Mouse (Mus musculus) liver (tissue): Measurements from ENCODE around the gene Efcab11.
A peak's percentile ranks its signal among the peaks of the same experiment; 100 is the strongest.

Experiments used
- DNase-seq: peaks from one replicate; pipeline ENCODE4 v3.0.0-alpha.2; 2020; ENCODE audit warnings: mixed read lengths

Efcab11 gene

DNA sequence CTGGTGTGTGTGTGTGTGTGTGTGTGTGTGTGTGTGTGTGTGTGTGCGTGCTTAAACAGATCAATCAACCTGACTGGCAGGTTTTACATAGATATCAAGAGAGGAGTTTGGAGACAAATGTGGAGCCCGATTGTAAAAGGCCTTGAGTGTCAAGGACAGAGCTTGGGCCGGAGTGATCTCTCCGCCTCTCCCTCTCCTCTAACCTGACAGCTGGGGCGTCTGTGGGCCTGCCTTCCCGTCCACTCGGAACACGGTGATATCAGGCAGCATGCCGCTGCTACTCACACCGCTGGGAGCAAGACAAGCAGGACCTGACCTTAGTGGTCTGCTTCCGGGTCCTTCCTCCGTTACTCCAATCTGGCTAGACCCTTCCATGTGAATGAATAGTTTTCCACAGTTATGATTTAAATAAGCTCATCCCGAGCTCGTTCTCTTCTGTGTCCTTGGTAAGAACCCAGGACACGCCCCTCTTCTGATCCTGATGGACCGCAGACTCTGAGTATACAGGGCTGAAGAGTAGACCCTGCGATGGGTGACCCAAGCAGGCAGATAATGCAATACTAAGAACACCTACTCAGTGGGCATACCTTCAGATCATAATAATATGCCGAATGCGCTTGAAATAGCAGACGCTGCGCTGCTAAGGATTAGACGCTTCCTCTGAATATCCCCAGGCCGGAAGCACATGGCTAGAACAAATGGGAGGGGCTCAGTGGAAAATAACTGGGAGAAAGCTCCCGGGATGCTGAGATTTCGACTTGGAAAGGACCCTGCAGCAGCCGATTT is 214.1 kb downstream of the Efcab11 start:
- DNase-seq = no peak

DNA sequence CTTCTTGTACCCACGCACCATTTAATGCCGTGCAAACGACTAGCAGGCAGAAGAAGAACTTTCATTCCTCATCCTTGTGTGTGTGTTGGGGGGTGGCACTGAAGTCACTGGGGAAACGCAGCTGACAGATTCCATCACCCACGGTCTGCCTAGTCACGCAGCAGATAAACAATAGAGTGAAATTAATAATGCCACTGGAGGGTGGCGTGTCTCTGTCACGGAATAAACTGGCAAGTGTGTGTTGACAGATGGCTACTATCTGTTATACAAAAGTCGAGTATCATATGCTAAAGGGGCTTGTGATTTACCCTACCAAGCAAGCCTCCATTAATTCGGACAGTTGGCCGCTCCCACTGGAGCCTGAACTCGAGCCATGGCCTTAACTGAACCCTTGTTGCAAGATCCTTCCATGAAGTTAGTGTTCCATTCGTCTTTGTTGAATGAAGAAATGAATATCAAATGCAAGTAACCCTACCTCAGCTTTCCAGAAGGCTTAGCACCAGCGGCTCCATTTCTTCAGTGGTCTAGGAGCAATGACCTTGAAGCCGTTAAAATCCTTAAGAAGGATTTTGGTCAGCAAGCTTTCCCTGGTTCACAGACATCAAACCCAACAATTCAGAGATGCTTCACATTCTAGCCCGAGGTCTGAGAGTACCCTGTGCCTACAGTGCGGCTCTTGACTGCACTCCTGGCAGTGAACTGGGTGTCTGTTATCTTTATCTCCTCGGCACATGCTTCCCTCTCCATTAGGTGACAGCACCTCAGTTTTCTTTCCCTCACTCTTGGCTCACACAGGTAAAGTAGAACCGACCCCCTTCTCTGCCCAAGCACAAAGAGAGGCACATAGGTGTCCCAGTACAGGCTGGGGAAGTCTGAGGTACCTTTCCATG is 229.0 kb downstream of the Efcab11 start:
- DNase-seq = no peak

DNA sequence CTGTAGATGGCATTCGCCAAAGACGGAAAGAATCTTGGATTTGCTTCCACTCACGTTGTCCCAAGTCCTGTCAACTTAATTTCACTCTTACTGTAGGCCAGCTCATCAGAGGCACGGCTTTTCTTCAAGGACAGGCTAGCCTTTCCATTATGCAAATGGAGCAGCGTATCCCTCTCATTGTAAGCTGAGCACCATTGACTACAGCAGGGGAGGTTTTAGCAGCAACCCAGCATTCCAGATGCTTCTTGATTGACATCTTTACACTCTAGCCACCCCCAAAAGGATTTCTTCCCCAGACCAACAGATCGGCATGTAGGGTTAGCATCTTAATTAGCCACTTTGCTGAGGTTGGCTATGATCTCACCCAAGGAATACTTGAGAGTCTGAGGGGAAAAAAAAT is 231.8 kb downstream of the Efcab11 start:
- no peak for DNase-seq

DNA sequence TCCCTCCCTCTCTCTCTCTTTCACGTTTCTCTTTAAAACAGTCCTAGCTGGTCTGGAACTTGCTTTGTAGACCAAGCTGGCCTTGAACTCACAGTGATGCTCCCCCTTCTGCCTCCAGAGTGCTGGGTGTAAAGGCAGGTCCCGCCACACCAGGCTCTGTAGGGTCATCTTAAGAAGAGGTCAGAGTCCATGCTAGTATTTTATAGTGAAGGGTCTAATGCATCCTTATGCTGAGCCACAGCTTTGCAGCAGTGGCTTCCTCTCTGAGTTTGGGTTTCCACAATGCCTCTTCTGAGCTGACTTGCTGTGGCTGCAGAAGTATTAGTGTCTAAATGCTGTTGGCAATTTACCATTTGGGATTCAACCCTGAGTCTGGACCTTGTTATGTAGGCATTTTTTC is 234.5 kb downstream of the Efcab11 start:
- no peak for DNase-seq

DNA sequence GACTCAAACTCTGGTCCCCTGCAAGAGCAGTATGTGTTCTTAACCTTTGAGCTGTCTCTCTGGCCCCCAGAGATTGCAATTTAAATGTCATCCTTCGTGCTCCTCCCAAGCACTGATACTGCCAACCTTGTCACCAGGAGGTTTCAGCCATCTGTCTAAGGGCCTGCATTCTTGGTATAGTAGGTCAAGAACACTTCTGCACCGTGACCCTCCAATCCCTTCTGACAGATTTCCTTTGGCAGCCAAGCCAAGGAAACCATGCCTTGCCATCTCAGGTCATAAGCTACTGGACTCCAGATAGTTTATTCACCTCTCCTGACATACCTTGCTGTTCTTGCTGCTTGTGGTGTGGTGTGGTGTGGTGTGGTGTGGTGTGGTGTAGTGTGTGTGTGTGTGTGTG is 235.5 kb downstream of the Efcab11 start:
- DNase-seq = no peak

DNA sequence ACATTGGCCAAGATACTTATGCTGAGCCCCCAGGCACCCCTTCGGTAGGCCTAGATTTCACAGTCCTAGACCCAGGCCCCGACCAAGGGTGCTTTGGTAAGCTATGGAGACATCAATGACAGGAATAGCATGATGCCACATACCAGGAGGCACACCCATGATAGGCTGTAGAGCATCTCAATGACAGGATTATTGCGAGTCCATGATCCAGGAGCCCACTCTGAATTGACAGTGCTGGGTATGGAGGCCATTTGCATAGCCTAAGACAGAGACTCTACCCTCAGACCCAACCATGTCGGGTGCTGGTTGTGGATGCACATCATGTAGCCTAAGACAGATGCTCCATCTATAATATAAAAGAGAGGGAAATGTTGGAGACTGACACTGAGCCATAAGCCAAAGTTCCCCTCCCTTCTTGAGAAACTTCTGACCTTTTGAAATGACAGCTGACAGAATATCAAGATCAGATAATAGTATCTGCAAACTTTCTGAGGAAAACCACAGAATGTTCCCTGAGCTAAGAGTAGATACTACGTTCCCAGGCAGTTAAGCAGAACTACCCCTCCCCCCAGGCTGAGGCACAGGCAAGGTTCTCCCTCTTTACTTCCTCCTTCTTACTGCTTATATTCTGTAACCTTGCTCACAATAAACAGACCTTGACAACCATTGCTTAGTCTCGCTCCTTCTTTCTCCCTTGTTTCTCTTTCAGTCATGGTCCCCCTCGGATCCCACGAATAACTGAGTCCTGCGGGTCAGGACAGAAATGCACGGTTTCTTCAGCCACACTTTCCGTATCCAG is 237.5 kb downstream of the Efcab11 start:
- DNase-seq = peak; percentile 33

DNA sequence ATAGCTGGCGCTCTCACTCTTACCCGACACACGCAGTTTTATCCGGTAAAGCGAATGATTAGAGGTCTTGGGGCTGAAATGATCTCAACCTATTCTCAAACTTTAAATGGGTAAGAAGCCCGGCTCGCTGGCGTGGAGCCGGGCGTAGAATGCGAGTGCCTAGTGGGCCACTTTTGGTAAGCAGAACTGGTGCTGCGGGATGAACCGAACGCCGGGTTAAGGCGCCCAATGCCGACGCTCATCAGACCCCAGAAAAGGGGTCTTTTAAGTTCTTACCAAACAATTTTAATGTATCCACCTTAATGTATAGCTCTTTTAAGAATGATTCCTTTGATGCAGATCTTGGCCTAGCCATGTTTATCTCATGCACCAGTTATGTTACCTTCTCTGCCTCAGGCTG is 238.8 kb downstream of the Efcab11 start:
- DNase-seq = no peak

DNA sequence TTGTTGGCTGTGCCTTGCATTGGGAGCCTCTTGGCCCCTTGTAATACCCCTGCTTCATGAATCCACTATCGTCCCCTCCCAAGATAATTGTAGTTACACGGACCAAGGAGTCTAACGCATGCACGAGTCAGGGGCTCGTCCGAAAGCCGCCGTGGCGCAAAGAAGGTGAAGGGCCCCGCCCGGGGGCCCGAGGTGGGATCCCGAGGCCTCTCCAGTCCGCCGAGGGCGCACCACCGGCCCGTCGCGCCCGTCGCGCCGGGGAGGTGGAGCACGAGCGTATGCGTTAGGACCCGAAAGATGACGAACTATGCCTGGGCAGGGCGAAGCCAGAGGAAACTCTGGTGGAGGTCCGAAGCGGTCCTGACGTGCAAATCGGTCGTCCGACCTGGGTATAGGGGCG is 239.3 kb downstream of the Efcab11 start:
- DNase-seq = no peak
